15 mouse cellular contexts compared by ENCODE assay signal in genomic region chr2:103730999-103731398, GRCm38 (mm10). TPM values are rescaled to one million over a fixed set of nuclear protein-coding genes. Genes with fewer than 3 reads are reported as not detected.
DNase-seq lines count a peak whose midpoint lies in the region; ATAC-seq and TF ChIP-seq lines count a peak whose summit lies in the region.
"Had no signal": no experiment of that assay in that cellular context is flagged by ENCODE, and none has a peak within 500 bp of the region (broad histone marks: within the 10 kb centered on the region; RNA-seq: fewer than 3 reads in every experiment).

No protein-coding gene starts in this region.

- peaks cover 20% of the 10 kb centered on the region for H3K36me3 ChIP-seq in hindbrain, embryonic 16.5 days (ENCODE audit: control insufficient read depth, insufficient read depth, low read length)
- peaks cover 90% of the 10 kb centered on the region for H3K36me3 ChIP-seq in hindbrain, embryonic 12.5 days
- peaks cover 18% of the 10 kb centered on the region for H3K36me3 ChIP-seq in stomach, postnatal 0 days (ENCODE audit: control insufficient read depth, insufficient read depth, low read length)

- TF ChIP-seq CTCF in stomach, postnatal 0 days (IDR thresholded peaks at IDR 0.05; ENCODE audit: low read depth) = no peak

- H3K27ac ChIP-seq in hindbrain, embryonic 16.5 days (ENCODE audit: low read depth, low read length) = no peak overlapping the region
- H3K27ac ChIP-seq in hindbrain, embryonic 12.5 days = no peak overlapping the region
- no peak overlapping the region for H3K27ac ChIP-seq in stomach, postnatal 0 days (replicated peaks)
- H3K27ac ChIP-seq: limb, embryonic 12.5 days; neural tube, embryonic 12.5 days had no signal

- peak; percentile 60 for ATAC-seq in hindbrain, embryonic 16.5 days
- ATAC-seq in hindbrain, embryonic 12.5 days (ENCODE audit: low FRiP score) = no peak
- peak; percentile 96 for ATAC-seq in frontal cortex, adult (ENCODE audit: low TSS enrichment)
- no peak for ATAC-seq in stomach, postnatal 0 days (ENCODE audit: low FRiP score, low TSS enrichment)

- H3K4me3 ChIP-seq in hindbrain, embryonic 16.5 days (ENCODE audit: low read length) = no peak overlapping the region
- no peak overlapping the region for H3K4me3 ChIP-seq in hindbrain, embryonic 12.5 days
- no peak overlapping the region for H3K4me3 ChIP-seq in stomach, postnatal 0 days (ENCODE audit: low read depth, low read length)
- H3K4me3 ChIP-seq: limb, embryonic 12.5 days; neural tube, embryonic 12.5 days had no signal

- no peak for TF ChIP-seq EP300 in stomach, postnatal 0 days (optimal IDR thresholded peaks at IDR 0.05)

- no peak overlapping the region for H3K4me2 ChIP-seq in hindbrain, embryonic 16.5 days (ENCODE audit: low read length)
- no peak overlapping the region for H3K4me2 ChIP-seq in hindbrain, embryonic 12.5 days (replicated peaks)
- no peak overlapping the region for H3K4me2 ChIP-seq in stomach, postnatal 0 days (replicated peaks; ENCODE audit: low read depth)
- H3K4me2 ChIP-seq: limb, embryonic 12.5 days; lung, embryonic 14.5 days; neural tube, embryonic 12.5 days had no signal

- 73% methylated on average over 8 of the region's 8 CpGs for WGBS in hindbrain, embryonic 16.5 days
- WGBS in hindbrain, embryonic 12.5 days = 84% methylated on average over 8 of the region's 8 CpGs
- 81% methylated on average over 8 of the region's 8 CpGs for WGBS in stomach, postnatal 0 days

- H3K27me3 ChIP-seq in hindbrain, embryonic 16.5 days (replicated peaks; ENCODE audit: control insufficient read depth, insufficient read depth, low read length) = no peaks in the 10 kb centered on the region
- no peaks in the 10 kb centered on the region for H3K27me3 ChIP-seq in hindbrain, embryonic 12.5 days
- H3K27me3 ChIP-seq in stomach, postnatal 0 days (ENCODE audit: control insufficient read depth, insufficient read depth, low read length) = no peaks in the 10 kb centered on the region
- H3K27me3 ChIP-seq: limb, embryonic 12.5 days; neural tube, embryonic 12.5 days had no signal

- no peaks in the 10 kb centered on the region for H3K4me1 ChIP-seq in hindbrain, embryonic 16.5 days (ENCODE audit: control insufficient read depth, insufficient read depth, low read depth, low read length)
- no peaks in the 10 kb centered on the region for H3K4me1 ChIP-seq in hindbrain, embryonic 12.5 days
- H3K4me1 ChIP-seq in stomach, postnatal 0 days (replicated peaks; ENCODE audit: control insufficient read depth, insufficient read depth) = no peaks in the 10 kb centered on the region
- H3K4me1 ChIP-seq: limb, embryonic 12.5 days; neural tube, embryonic 12.5 days had no signal

- H3K9ac ChIP-seq in hindbrain, embryonic 16.5 days (ENCODE audit: low read depth, low read length) = no peak overlapping the region
- no peak overlapping the region for H3K9ac ChIP-seq in hindbrain, embryonic 12.5 days
- no peak overlapping the region for H3K9ac ChIP-seq in stomach, postnatal 0 days (ENCODE audit: low read length)
- H3K9ac ChIP-seq: limb, embryonic 12.5 days; lung, embryonic 14.5 days; neural tube, embryonic 12.5 days had no signal

- H3K9me3 ChIP-seq in hindbrain, embryonic 16.5 days (ENCODE audit: control insufficient read depth, low read length) = no peaks in the 10 kb centered on the region
- no peaks in the 10 kb centered on the region for H3K9me3 ChIP-seq in hindbrain, embryonic 12.5 days (replicated peaks)
- no peaks in the 10 kb centered on the region for H3K9me3 ChIP-seq in stomach, postnatal 0 days (ENCODE audit: control insufficient read depth, low read length)
- H3K9me3 ChIP-seq: limb, embryonic 12.5 days; neural tube, embryonic 12.5 days had no signal

- DNase-seq in layer of hippocampus, postnatal 25 days (ENCODE audit: extremely low spot score in 1 of 2, low spot score in 1 of 2) = peak; percentile 23 to 32
- peak; percentile 87 for DNase-seq in right cerebral cortex, adult 18-20 months
- DNase-seq in thymus, postnatal 10 days (ENCODE audit: low spot score in 2 of 2) = no peak
- no peak for DNase-seq in stomach, postnatal 0 days (ENCODE audit: low spot score)
- DNase-seq in B cell, adult 2 months = no peak
- DNase-seq: adrenal gland, postnatal 14 days; cerebellum, adult 9-11 months; gastrocnemius, postnatal 25 days; kidney, adult 18-20 months; lung, embryonic 14.5 days had no signal

RNA-seq across cellular contexts. Expression of gene Nat10, which starts 30.1 kb away (rescaled TPM):
- polyA plus RNA-seq in hindbrain, embryonic 16.5 days (2015; fragmentation: Nextera tagmentation; extraction: Ambion mirVana) = 19.3 and 19.8 TPM in 2 replicates
- 23.5 and 25.7 TPM in 2 replicates for polyA plus RNA-seq in hindbrain, embryonic 12.5 days (2016; fragmentation: Nextera tagmentation; extraction: Ambion mirVana)
- total RNA-seq in layer of hippocampus, postnatal 25 days (2021) = 10 to 100 TPM; 29.0 to 34.7 TPM
- 8.8 and 8.9 TPM in 2 replicates for polyA plus RNA-seq in stomach, postnatal 0 days (2015; fragmentation: Nextera tagmentation; extraction: Ambion mirVana)

Comparison
In these comparisons a context has a peak if more than half of its experiments do, and no peak if none do; other contexts are left out.
1. ATAC-seq: peak in hindbrain, embryonic 16.5 days (single experiment) and frontal cortex, adult (single experiment); none in hindbrain, embryonic 12.5 days (single experiment) and stomach, postnatal 0 days (single experiment).
2. DNase-seq: peak in layer of hippocampus, postnatal 25 days (2 of 2) and right cerebral cortex, adult 18-20 months (single experiment); none in thymus, postnatal 10 days (0 of 2), stomach, postnatal 0 days (single experiment) and B cell, adult 2 months (0 of 2).